Mouse (Mus musculus): ENCODE results near the gene Cfb.

DNA sequence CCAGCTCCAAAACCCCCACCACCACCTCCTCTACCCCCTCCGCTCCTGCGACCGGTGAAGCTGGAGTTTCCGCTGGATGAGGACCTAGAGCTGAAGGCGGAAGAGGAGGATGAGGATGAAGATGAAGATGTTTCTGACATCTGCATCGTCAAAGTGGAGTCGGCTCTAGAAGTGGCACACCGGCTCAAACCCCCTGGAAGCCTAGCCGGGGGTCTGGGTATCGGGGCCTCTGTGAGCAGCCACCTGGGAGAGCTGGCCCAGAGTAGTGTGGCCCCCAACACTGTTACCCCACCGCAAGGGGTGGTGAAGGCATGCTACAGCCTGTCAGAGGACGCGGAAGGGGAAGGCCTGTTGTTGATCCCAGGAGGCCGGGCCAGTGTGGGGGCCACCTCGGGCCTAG, 33.4 kb upstream of the Cfb start:
- TF ChIP-seq POLR2A (IDR thresholded peaks at IDR 0.05; ENCODE audit: low read depth, low read length) (no peak), CTCF (IDR thresholded peaks at IDR 0.05; ENCODE audit: extremely low read depth, insufficient read length, insufficient replicate concordance, low read depth, low read length) (no peak)
